Mouse (Mus musculus): ENCODE measurements around the gene Olfr177.

Gene Olfr177

DNA sequence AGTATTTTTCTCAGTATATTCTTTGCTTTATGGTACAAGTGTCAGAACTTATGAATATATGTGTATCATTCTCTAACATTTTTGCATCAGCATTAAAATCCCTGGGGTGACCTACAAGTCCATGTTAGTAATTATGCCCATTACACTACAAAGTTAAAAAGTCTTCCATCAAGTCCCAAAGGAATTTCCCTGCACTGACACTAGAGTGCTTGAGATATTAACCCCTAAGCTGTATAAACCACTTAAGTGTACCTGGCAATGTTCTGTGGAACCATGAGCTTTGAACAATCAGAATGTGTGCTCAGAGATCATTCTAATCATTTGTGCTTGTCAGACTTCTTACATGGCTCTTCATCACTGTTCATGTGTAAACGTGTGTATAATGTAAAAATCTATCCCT is at the start of gene Olfr177:
Gene Olfr177 (minus strand): TSS at position 101 of the 400 bp plus-strand sequence.
- no peak for DNase-seq (ENCODE audit: low read depth, low spot score)

DNA sequence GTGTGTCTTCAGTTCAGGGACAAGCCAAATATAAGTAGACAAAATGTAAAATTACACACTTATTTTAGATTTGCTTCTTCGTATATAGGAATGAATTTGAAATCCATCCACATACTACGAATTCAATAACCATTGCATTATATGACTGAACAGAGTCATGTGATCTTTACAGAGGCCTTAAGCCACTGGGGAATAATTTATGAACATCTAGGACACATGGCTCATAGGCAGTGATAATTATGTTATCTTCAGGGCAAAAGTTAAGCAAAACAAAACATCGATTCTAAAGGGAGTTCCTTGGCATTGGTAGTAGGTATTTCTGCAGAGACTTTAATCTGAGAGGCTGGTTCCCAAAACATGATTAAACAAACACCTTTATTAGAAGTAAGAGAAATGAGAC is 17.4 kb upstream of the Olfr177 start, which contains the start of gene Olfr178:
Gene Olfr178 (minus strand): TSS at position 101 of the 400 bp plus-strand sequence.
- DNase-seq (ENCODE audit: low read depth, low spot score), result no peak

DNA sequence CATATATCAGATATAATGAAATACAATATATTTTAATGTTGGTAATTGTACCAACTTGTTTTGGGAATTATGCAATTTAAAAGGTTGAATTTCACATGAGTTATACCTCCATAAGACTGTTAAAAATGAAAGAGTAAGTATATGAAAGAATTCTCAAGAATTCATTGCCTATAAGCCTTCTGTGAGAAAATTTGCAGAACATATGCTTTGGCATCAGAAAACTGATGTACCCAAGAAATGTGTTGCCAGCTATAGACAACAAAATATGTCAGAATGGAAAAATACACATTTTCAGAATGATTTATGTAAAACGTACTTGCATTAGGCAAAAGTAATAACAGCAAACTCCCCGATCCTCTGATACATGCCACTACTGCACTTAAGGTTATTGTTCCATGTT is 9.8 kb upstream of the Olfr177 start:
- peak; percentile 14 for DNase-seq (ENCODE audit: low read depth, low spot score)

DNA sequence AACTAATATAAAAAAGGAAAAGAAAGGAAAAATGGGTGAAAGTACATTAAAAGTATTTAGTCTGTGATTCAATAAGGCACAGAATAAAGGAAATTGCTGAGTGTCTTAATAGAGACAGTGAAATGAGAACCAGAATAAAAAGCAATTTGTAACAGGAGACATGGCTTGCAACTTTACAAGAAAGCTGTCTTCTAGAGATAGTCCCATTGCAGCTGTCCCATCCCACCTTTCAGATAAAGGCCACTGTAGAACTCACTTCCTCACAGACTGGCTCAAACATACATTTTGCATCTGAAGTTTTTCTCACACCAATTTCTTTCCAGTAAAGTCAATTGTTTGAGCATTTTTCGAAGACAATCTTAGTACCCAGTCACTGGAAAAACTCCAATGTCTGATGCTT is 13.1 kb downstream of the Olfr177 start:
- DNase-seq (ENCODE audit: low read depth, low spot score), result no peak

DNA sequence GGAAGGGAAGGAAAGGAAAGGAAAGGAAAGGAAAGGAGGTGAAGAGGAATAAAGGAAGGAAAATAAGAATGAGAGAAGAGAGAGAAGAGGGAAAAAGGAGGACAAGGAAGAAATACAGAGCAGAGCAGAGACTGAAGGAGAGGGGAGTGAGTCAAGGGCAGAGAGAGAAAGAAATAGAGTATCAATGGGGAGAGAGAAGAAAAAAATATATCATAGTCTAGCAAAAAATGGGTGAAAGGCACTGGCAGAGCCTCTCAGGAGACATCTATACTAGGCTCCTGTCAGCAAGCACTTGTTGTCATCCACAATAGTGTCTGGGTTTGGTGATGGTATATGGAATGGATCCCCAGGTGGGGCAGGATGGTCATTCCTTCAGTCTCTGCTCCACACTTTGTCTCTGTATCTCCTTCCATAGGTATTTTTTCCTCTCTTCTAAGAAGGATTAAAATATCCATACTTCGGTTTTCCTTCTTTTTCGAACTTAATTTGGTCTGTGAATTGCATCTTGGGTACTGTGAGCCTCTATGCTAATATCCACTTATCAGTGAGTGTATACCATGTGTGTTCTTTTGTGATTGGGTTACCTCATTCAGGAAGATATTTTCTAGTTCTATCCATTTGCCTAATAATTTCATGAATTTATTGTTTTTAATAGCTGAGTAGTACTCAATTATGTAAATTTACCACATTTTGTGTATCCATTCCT is 14.4 kb downstream of the Olfr177 start:
- DNase-seq (ENCODE audit: low read depth, low spot score), result no peak

DNA sequence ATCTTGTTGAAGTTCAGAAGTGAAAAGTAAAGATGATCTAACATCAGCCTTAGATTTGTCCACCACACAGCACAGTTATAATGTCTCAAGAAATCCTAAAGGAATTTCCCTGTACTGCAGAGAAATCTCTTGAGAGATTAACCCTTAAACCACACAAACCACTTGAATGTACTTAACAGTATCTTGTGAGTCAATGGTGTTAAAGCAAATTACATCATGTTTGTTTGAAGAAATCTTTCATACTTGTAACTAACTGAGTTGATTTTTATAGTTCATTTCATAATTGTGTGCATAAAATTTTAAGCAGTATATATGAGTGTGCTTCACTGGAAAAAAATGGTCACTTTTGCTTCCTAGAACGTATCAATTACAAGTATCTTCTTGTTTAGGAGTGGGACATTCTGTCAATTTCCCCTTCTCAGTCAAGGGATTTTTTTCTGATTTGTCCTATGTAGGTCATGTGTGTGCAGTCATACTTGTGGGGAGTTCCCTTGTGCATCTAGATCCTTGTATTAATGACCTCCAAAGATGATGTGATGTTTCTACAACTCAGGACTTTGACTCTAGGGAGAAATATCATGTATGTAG is 47.7 kb downstream of the Olfr177 start, which contains the start of gene Olfr175-ps1:
Gene Olfr175-ps1 (minus strand): TSS at position 51 of the 588 bp plus-strand sequence.
- no peak for DNase-seq (ENCODE audit: low read depth, low spot score)

All from brain, embryonic 18.5 days (tissue).